Comparison of ENCODE assay signal across 23 mouse cellular contexts in the genomic region with DNA sequence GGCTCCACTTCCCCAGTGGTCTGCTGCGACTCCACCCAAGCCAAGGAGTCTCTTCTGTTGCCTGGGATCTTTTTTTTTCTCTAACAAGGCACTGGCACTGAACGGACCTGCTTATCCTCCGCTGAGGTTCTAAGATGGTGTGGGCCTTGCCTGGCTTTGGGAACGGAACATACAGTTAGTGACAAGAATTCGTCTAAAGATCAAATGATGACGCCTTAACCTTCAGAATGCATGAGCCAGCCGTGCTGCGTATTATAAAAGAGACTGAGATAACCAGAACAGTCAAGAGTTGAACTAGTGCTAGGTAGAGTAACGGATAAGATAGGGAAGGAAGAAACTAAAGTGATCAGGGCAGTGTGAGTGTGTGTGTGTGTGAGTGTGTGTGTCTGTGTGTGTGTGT.
DNase-seq lines count a peak whose midpoint lies in the region; ATAC-seq lines count a peak whose summit lies in the region.
"Had no signal": no experiment of that assay in that cellular context is flagged by ENCODE, and none has a peak within 500 bp of the region (broad histone marks: within the 10 kb centered on the region; RNA-seq: fewer than 3 reads in every experiment).

No protein-coding gene starts in this region.

- H3K36me3 ChIP-seq in forebrain, embryonic 10.5 days (replicated peaks), result no peaks in the 10 kb centered on the region
- no peaks in the 10 kb centered on the region for H3K36me3 ChIP-seq in forebrain, embryonic 11.5 days (ENCODE audit: control insufficient read depth, insufficient read depth, low read length)
- no peaks in the 10 kb centered on the region for H3K36me3 ChIP-seq in midbrain, embryonic 10.5 days
- no peaks in the 10 kb centered on the region for H3K36me3 ChIP-seq in midbrain, embryonic 11.5 days (ENCODE audit: control insufficient read depth, insufficient read depth, low read length)
- H3K36me3 ChIP-seq in liver, embryonic 13.5 days, result no peaks in the 10 kb centered on the region
- H3K36me3 ChIP-seq: heart, embryonic 15.5 days; intestine, embryonic 15.5 days; limb, embryonic 15.5 days; midbrain, embryonic 12.5 days had no signal

- peaks cover 45% of the 10 kb centered on the region for H3K4me1 ChIP-seq in forebrain, embryonic 10.5 days
- H3K4me1 ChIP-seq in forebrain, embryonic 11.5 days (replicated peaks; ENCODE audit: control insufficient read depth, insufficient read depth, low read length), result no peaks in the 10 kb centered on the region
- H3K4me1 ChIP-seq in midbrain, embryonic 10.5 days, result peaks cover 24% of the 10 kb centered on the region
- no peaks in the 10 kb centered on the region for H3K4me1 ChIP-seq in midbrain, embryonic 11.5 days (ENCODE audit: control insufficient read depth, insufficient read depth, low read length)
- H3K4me1 ChIP-seq in liver, embryonic 13.5 days (replicated peaks), result peaks cover 86% of the 10 kb centered on the region
- H3K4me1 ChIP-seq: intestine, embryonic 15.5 days had no signal

- no peaks in the 10 kb centered on the region for H3K9me3 ChIP-seq in forebrain, embryonic 10.5 days
- H3K9me3 ChIP-seq in forebrain, embryonic 11.5 days (ENCODE audit: control insufficient read depth, low read length), result no peaks in the 10 kb centered on the region
- H3K9me3 ChIP-seq in midbrain, embryonic 10.5 days (replicated peaks), result no peaks in the 10 kb centered on the region
- no peaks in the 10 kb centered on the region for H3K9me3 ChIP-seq in midbrain, embryonic 11.5 days (ENCODE audit: control insufficient read depth, low read length)
- H3K9me3 ChIP-seq in liver, embryonic 13.5 days (replicated peaks), result no peaks in the 10 kb centered on the region
- H3K9me3 ChIP-seq: heart, embryonic 15.5 days; intestine, embryonic 15.5 days; limb, embryonic 15.5 days; midbrain, embryonic 12.5 days had no signal

- DNase-seq in forebrain, embryonic 10.5 days (ENCODE audit: extremely low spot score, low spot score), result no peak
- no peak for DNase-seq in forebrain, embryonic 11.5 days (ENCODE audit: low spot score)
- DNase-seq in midbrain, embryonic 10.5 days (ENCODE audit: low spot score), result no peak
- DNase-seq in midbrain, embryonic 11.5 days (ENCODE audit: low spot score, missing footprints), result no peak
- DNase-seq in liver, embryonic 13.5 days, result no peak
- DNase-seq in natural killer cell, adult 2 months (ENCODE audit: low spot score in 2 of 2), result no peak
- DNase-seq in right cerebral cortex, postnatal 36 days (ENCODE audit: low spot score in 2 of 2), result no peak
- DNase-seq in right cerebral cortex, adult 2 months (ENCODE audit: low spot score in 2 of 2), result no peak
- DNase-seq: adrenal gland, postnatal 25 days; cerebellum, adult 9-11 months; forebrain, postnatal 0 days; gastrocnemius, postnatal 25 days; heart, postnatal 4 days; kidney, adult 9 months; layer of hippocampus, postnatal 36 days; lung, postnatal 4 days; thymus, adult 2 months had no signal

- ATAC-seq in forebrain, embryonic 11.5 days (replicated peaks; ENCODE audit: low FRiP score), result no peak
- no peak for ATAC-seq in midbrain, embryonic 11.5 days (ENCODE audit: low FRiP score)
- 0 out of 2 replicates have a peak, but pooled peaks have one; percentile 16 for ATAC-seq in liver, embryonic 13.5 days (ENCODE audit: low read depth)
- ATAC-seq: forebrain, postnatal 0 days; hindbrain, embryonic 16.5 days; intestine, embryonic 15.5 days had no signal

- 91% methylated on average over 9 of the region's 9 CpGs for WGBS in forebrain, embryonic 10.5 days
- WGBS in forebrain, embryonic 11.5 days, result 92% methylated on average over 9 of the region's 9 CpGs
- WGBS in midbrain, embryonic 10.5 days, result 93% methylated on average over 9 of the region's 9 CpGs
- WGBS in midbrain, embryonic 11.5 days, result 90% methylated on average over 9 of the region's 9 CpGs
- 32% methylated on average over 9 of the region's 9 CpGs for WGBS in liver, embryonic 13.5 days (ENCODE audit: insufficient replicate concordance)

- H3K27me3 ChIP-seq in forebrain, embryonic 10.5 days (ENCODE audit: poor library complexity, severe bottlenecking), result no peaks in the 10 kb centered on the region
- no peaks in the 10 kb centered on the region for H3K27me3 ChIP-seq in forebrain, embryonic 11.5 days (ENCODE audit: control insufficient read depth, insufficient read depth, low read length)
- H3K27me3 ChIP-seq in midbrain, embryonic 10.5 days (ENCODE audit: low read depth, poor library complexity, severe bottlenecking), result no peaks in the 10 kb centered on the region
- H3K27me3 ChIP-seq in midbrain, embryonic 11.5 days (ENCODE audit: control insufficient read depth, insufficient read depth, low read length), result no peaks in the 10 kb centered on the region
- H3K27me3 ChIP-seq in liver, embryonic 13.5 days, result no peaks in the 10 kb centered on the region
- H3K27me3 ChIP-seq: heart, embryonic 15.5 days; intestine, embryonic 15.5 days; limb, embryonic 15.5 days; midbrain, embryonic 12.5 days had no signal

- no peak overlapping the region for H3K4me2 ChIP-seq in forebrain, embryonic 11.5 days (ENCODE audit: low read depth, low read length, severe bottlenecking)
- no peak overlapping the region for H3K4me2 ChIP-seq in midbrain, embryonic 11.5 days
- peak overlapping the region; percentile 25; the same call in 1 of the 2 replicates for H3K4me2 ChIP-seq in liver, embryonic 13.5 days
- H3K4me2 ChIP-seq: heart, embryonic 15.5 days; intestine, embryonic 15.5 days; limb, embryonic 15.5 days; midbrain, embryonic 12.5 days had no signal

- no peak overlapping the region for H3K9ac ChIP-seq in forebrain, embryonic 11.5 days (ENCODE audit: low read length)
- no peak overlapping the region for H3K9ac ChIP-seq in midbrain, embryonic 11.5 days (ENCODE audit: low read length)
- peak overlapping the region; percentile 43; the same call in 1 of the 2 replicates for H3K9ac ChIP-seq in liver, embryonic 13.5 days
- H3K9ac ChIP-seq: forebrain, postnatal 0 days; heart, embryonic 15.5 days; intestine, embryonic 15.5 days; limb, embryonic 15.5 days; midbrain, embryonic 12.5 days had no signal

- peak overlapping the region; percentile 41; the same call in 1 of the 2 replicates for H3K27ac ChIP-seq in forebrain, embryonic 10.5 days
- H3K27ac ChIP-seq in forebrain, embryonic 11.5 days (ENCODE audit: low read depth, low read length), result no peak overlapping the region
- peak overlapping the region; percentile 38; the same call in 1 of the 2 replicates for H3K27ac ChIP-seq in midbrain, embryonic 10.5 days (replicated peaks)
- no peak overlapping the region for H3K27ac ChIP-seq in midbrain, embryonic 11.5 days (ENCODE audit: low read depth, low read length)
- H3K27ac ChIP-seq in liver, embryonic 13.5 days, result peak overlapping the region; percentile 91
- H3K27ac ChIP-seq: heart, embryonic 15.5 days; intestine, embryonic 15.5 days; layer of hippocampus, adult 2 months; limb, embryonic 15.5 days; midbrain, embryonic 12.5 days had no signal

- H3K4me3 ChIP-seq in forebrain, embryonic 10.5 days, result no peak overlapping the region
- no peak overlapping the region for H3K4me3 ChIP-seq in forebrain, embryonic 11.5 days (ENCODE audit: low read depth, low read length)
- no peak overlapping the region for H3K4me3 ChIP-seq in midbrain, embryonic 10.5 days
- no peak overlapping the region for H3K4me3 ChIP-seq in midbrain, embryonic 11.5 days (ENCODE audit: low read depth, low read length)
- H3K4me3 ChIP-seq in liver, embryonic 13.5 days (replicated peaks), result no peak overlapping the region
- H3K4me3 ChIP-seq: heart, embryonic 15.5 days; intestine, embryonic 15.5 days; layer of hippocampus, adult 2 months; limb, embryonic 15.5 days; midbrain, embryonic 12.5 days had no signal

Comparison
In these comparisons a context has a peak if more than half of its experiments do, and no peak if none do; other contexts are left out.
1. H3K27ac ChIP-seq: peak in forebrain, embryonic 10.5 days (single experiment), midbrain, embryonic 10.5 days (single experiment) and liver, embryonic 13.5 days (single experiment); none in forebrain, embryonic 11.5 days (single experiment) and midbrain, embryonic 11.5 days (single experiment).